Mouse (Mus musculus): ENCODE data around the gene Map3k11.

Map3k11 gene

GRCm38 (mm10) chr19:5689088-5689428 lies 516 bp downstream of the Map3k11 start:
- CTCF ChIA-PET: interaction anchor here in 2 of 4 experiments (0.8 to 1.5 kb wide), 9 partner anchors 22 to 340 kb away, joined by 3 to 6 read pairs (median 4); partner anchors contain the start of genes Cst6 (in 1 of the 2) and Mus81 (in 1 of the 2)
- POLR2A ChIA-PET: interaction anchor here (0.6 to 3.2 kb wide), 93 partner anchors 8 to 1563 kb away, joined by 3 to 20 read pairs (median 4); partner anchors contain the start of genes Cfl1 (in 2 of the 4), Kcnk7 (in 2 of the 4), Mus81 (in 2 of the 4) and Rela (in 2 of the 4)

GRCm38 (mm10) chr19:5689565-5690342 lies 1.2 kb downstream of the Map3k11 start:
- CTCF ChIA-PET: interaction anchor here in 3 of 4 experiments (0.5 to 1.5 kb wide), 6 partner anchors 38 to 571 kb away, joined by 3 to 6 read pairs (median 4); partner anchors contain the start of genes Cst6 (in 1 of the 3) and Klc2 (in 1 of the 3)

GRCm38 (mm10) chr19:5690343-5690735 lies 1.8 kb downstream of the Map3k11 start:
- ChIA-PET POLR2A (interaction anchor here in 2 of 4 experiments (0.9 to 3.2 kb wide), 15 partner anchors 10 to 202 kb away, joined by 3 to 13 read pairs (median 4); partner anchors contain the start of genes Mus81 (in 1 of the 2), Rela (in 1 of the 2) and Sipa1 (in 1 of the 2)), CTCF (interaction anchor here in 1 of 4 experiments (0.8 kb wide), 1 partner anchor 15 kb away, joined by 4 read pairs; no protein-coding TSS in a partner anchor)

More at GRCm38 (mm10) chr19:5689565-5690342, 1.2 kb downstream of the Map3k11 start:
- POLR2A ChIA-PET: interaction anchor here (0.6 to 3.2 kb wide), 62 partner anchors 8 to 651 kb away, joined by 3 to 20 read pairs (median 4); partner anchors contain the start of genes Kcnk7 (in 2 of the 4), Mus81 (in 2 of the 4), Rela (in 2 of the 4) and Scyl1 (in 2 of the 4)

DNA sequence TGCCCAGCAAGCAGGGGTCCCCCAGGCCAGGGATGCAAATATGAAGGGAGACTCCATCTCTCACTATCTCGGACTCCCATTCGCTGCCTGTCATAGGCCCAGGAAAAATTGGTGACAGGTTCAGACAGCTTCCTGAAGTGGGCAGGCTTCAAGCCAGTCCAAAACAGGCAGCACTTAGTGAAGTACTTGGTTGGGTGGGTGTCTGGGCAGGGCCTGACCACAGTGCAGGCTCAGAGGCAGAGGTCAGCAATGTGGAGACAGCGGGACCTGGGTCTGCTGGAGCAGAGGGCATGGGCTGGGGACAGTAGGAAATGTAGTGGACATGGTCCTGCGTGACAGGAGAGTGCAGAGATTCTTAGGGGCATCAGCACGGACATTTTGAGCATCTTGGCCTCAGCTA lies 3.1 kb downstream of the Map3k11 start:
- CTCF ChIA-PET: interaction anchor here in 2 of 4 experiments (0.7 to 2.1 kb wide), 2 partner anchors 19 to 84 kb away, joined by 3 to 5 read pairs; no protein-coding TSS in a partner anchor
- POLR2A ChIA-PET: interaction anchor here in 2 of 4 experiments (0.8 to 3.2 kb wide), 7 partner anchors 8 to 181 kb away, joined by 3 to 13 read pairs (median 3); partner anchors contain the start of genes Sipa1 (in 1 of the 2) and Snx32 (in 1 of the 2)

DNA sequence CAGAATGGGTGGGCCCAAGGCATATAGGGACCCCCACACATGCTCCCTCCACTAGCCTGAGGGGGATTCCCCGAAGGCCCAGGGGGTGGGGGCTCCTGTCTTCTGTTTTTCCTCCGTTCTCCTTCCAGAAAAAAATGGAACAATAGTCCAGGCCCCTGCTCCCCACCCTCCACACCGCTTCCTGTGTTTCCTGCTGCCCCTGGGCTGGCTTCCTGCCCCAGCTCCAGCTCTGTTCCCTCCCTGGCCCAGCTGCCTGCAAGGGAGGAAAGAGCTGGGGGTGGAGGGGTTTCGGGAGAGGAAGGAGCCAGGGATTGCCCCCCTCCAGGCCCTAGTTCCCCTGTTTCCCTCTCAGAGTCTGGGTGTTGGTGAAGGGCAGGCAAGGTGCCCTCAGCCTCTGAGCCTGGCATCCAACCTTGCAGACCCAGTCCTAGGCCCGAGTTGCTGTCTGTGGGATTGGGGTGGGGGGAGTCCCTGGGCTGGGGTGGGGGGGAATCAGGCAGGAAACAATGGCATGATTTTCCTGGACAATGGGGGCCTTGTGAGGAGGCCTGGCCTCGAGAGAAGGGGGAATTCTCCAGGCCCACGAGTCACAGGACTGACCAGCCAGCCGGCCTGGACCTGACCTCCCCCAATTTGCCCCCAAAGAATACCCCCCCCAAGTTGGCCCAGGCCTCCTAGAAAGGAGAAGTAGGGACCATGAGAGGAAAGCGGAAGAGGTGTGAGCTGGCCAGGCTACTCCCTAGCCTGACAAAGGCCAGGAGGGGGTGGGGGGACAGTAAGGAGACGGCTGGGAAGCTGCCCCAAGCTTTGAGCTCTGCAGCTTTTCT lies 3.8 kb downstream of the Map3k11 start:
- CTCF ChIA-PET: interaction anchor here in 1 of 4 experiments (2.1 kb wide), 1 partner anchor 19 kb away, joined by 5 read pairs; no protein-coding TSS in a partner anchor
- POLR2A ChIA-PET: interaction anchor here in 2 of 4 experiments (0.6 to 1.8 kb wide), 7 partner anchors 11 to 418 kb away, joined by 3 to 4 read pairs (median 4); partner anchors contain the start of genes Efemp2 (in 1 of the 2) and Kcnk7 (in 1 of the 2)

- CTCF ChIA-PET: no interaction called here
- POLR2A ChIA-PET: interaction anchor here in 2 of 4 experiments (0.6 to 1.2 kb wide), 6 partner anchors 11 to 419 kb away, joined by 3 to 4 read pairs (median 4); partner anchors contain the start of genes Efemp2 (in 1 of the 2) and Kcnk7 (in 1 of the 2)
Observed at GRCm38 (mm10) chr19:5692913-5693396, 4.4 kb downstream of the Map3k11 start.

- POLR2A ChIA-PET: interaction anchor here in 1 of 4 experiments (0.6 kb wide), 1 partner anchor 29 kb away, joined by 3 read pairs; no protein-coding TSS in a partner anchor
- CTCF ChIA-PET: no interaction called here
Observed at GRCm38 (mm10) chr19:5693801-5694200, 5.3 kb downstream of the Map3k11 start.

- POLR2A ChIA-PET: interaction anchor here in 3 of 4 experiments (0.6 to 2.3 kb wide), 22 partner anchors 9 to 239 kb away, joined by 3 to 9 read pairs (median 3); partner anchors contain the start of genes Cfl1 (in 1 of the 3), Fam89b (in 1 of the 3), Kcnk7 (in 1 of the 3) and Scyl1 (in 1 of the 3)
- CTCF ChIA-PET: interaction anchor here in 2 of 4 experiments (0.5 to 1.1 kb wide), 6 partner anchors 16 to 166 kb away, joined by 3 to 7 read pairs (median 4); partner anchors contain the start of gene Ehbp1l1 (in 1 of the 2)
Observed at GRCm38 (mm10) chr19:5695849-5696462, 7.4 kb downstream of the Map3k11 start.

DNA sequence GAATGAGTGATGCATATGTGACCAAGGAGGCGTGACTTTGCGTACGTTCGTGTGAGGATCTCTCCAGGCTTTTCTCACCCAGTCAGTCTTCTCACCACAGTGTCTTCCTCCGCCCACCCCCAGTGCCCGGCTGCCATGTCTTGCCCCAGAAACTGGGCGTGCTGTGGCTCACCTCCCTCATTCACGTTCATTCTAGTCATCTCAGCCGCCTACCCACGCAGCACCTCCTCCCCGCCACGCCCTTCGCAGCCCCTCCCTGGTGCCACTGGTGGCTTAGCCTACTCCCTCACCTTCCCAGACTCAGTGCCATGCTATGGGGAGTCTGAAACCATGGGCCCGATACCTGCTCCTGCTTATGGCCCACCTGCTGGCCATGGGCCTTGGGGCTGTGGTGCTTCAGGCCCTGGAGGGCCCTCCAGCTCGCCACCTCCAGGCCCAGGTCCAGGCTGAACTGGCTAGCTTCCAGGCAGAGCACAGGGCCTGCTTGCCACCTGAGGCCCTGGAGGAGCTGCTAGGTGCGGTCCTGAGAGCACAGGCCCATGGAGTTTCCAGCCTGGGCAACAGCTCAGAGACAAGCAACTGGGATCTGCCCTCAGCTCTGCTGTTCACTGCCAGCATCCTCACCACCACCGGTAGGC lies 15.7 kb downstream of the Map3k11 start, which contains the start of gene Kcnk7:
Kcnk7 (plus strand) TSS at position 205 of the 638 bp plus-strand sequence.
- ChIA-PET CTCF (interaction anchor here in 3 of 4 experiments (0.7 to 1.6 kb wide), 7 partner anchors 11 to 83 kb away, joined by 3 to 4 read pairs (median 4); no protein-coding TSS in a partner anchor), POLR2A (interaction anchor here in 2 of 4 experiments (1.0 to 2.6 kb wide), 8 partner anchors 8 to 142 kb away, joined by 3 to 9 read pairs (median 4); partner anchors contain the start of genes Map3k11 (in 2 of the 2), Pcnx3 (in 2 of the 2) and Fam89b (in 1 of the 2))

- ChIA-PET POLR2A (interaction anchor here in 3 of 4 experiments (1.0 to 2.6 kb wide), 10 partner anchors 9 to 141 kb away, joined by 3 to 9 read pairs (median 4); partner anchors contain the start of genes Fam89b (in 2 of the 3), Map3k11 (in 2 of the 3) and Pcnx3 (in 2 of the 3)), CTCF (interaction anchor here in 3 of 4 experiments (0.6 to 1.6 kb wide), 8 partner anchors 11 to 82 kb away, joined by 3 to 4 read pairs (median 4); no protein-coding TSS in a partner anchor)
Observed at GRCm38 (mm10) chr19:5704801-5705571, 16.4 kb downstream of the Map3k11 start.

DNA sequence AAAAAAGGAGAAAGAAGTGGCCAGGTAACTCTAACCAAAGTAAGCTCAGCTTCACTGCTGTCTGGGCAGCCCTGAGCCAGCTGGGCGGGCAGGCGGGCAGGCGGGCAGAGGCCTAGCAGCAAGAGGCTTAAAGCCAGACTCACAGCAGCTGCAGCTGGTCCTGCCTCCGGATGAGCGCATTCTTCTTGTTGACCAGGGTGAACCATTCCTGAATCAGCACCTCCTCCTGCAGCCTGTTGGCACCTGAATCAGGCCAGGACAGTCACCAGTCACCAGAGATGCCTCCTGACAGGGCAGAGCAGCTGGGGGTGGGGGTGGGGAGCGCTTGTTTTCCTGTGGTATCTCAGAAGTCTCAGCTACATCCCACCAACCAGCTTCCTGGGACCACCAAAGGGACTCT lies 21.5 kb downstream of the Map3k11 start:
- ChIA-PET CTCF (interaction anchor here (0.6 to 4.8 kb wide), 22 partner anchors 10 to 253 kb away, joined by 3 to 78 read pairs (median 5); partner anchors contain the start of genes Ehbp1l1 (in 2 of the 4), Fam89b (in 1 of the 4), Map3k11 (in 1 of the 4) and Pcnx3 (in 1 of the 4)), POLR2A (interaction anchor here (0.7 to 2.7 kb wide), 21 partner anchors 8 to 222 kb away, joined by 3 to 17 read pairs (median 3); partner anchors contain the start of genes Ehbp1l1 (in 2 of the 4), Fam89b (in 1 of the 4), Kat5 (in 1 of the 4) and Map3k11 (in 1 of the 4))

DNA sequence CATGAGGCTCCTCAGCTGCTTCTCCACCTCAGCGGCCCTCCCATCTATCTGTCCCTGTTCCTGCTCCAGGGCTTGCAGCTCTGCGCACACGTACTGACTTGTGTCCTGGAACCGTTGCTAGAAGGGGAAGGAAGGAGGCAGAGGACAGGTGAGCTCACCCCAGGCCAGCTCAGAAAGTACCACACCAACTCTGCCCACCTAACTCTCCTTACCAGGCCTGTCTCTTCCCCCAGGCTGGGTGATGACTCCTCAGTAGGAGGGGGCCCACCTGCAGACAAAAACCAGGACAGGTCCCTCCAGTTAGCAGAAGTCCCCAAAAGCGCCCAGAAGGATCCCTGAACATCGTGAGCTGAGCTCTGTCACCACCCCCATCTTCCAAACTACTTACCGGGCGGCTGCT lies 22.0 kb downstream of the Map3k11 start:
- CTCF ChIA-PET: interaction anchor here (0.5 to 4.8 kb wide), 53 partner anchors 9 to 375 kb away, joined by 3 to 78 read pairs (median 4); partner anchors contain the start of genes Ehbp1l1 (in 2 of the 4), Fam89b (in 2 of the 4), Sipa1 (in 2 of the 4) and Kat5 (in 1 of the 4)
- POLR2A ChIA-PET: interaction anchor here (0.6 to 2.7 kb wide), 29 partner anchors 8 to 221 kb away, joined by 3 to 17 read pairs (median 4); partner anchors contain the start of genes Ehbp1l1 (in 2 of the 4), Map3k11 (in 2 of the 4), Pcnx3 (in 2 of the 4) and Cfl1 (in 1 of the 4)

GRCm38 (mm10) chr19:5711218-5711617 lies 22.7 kb downstream of the Map3k11 start:
- POLR2A ChIA-PET: interaction anchor here in 3 of 4 experiments (0.6 to 2.7 kb wide), 26 partner anchors 9 to 221 kb away, joined by 3 to 17 read pairs (median 4); partner anchors contain the start of genes Ehbp1l1 (in 2 of the 3), Cfl1 (in 1 of the 3), Fam89b (in 1 of the 3) and Kat5 (in 1 of the 3)
- CTCF ChIA-PET: interaction anchor here (0.5 to 4.8 kb wide), 59 partner anchors 8 to 375 kb away, joined by 3 to 78 read pairs (median 4); partner anchors contain the start of genes Ehbp1l1 (in 2 of the 4), Fam89b (in 2 of the 4), Sipa1 (in 2 of the 4) and Kat5 (in 1 of the 4)

GRCm38 (mm10) chr19:5711907-5712460 lies 23.4 kb downstream of the Map3k11 start:
- POLR2A ChIA-PET: interaction anchor here in 2 of 4 experiments (1.2 to 2.7 kb wide), 6 partner anchors 13 to 75 kb away, joined by 3 to 19 read pairs (median 6); partner anchors contain the start of gene Ehbp1l1 (in 2 of the 2)

More at GRCm38 (mm10) chr19:5711907-5712460, 23.4 kb downstream of the Map3k11 start:
- CTCF ChIA-PET: interaction anchor here (0.6 to 4.8 kb wide), 16 partner anchors 14 to 192 kb away, joined by 3 to 78 read pairs (median 5); partner anchors contain the start of genes Ehbp1l1 (in 1 of the 4) and Fam89b (in 1 of the 4)
